Mouse (Mus musculus) cerebellum, adult (tissue): Measurements from ENCODE around the gene Bcap31.

ENCODE experiments used
- ATAC-seq: cut with Nextera tagmentation; 2 replicates; pipeline ENCODE4 v1.9.2; 2017; ENCODE audit warnings: mild to moderate bottlenecking, moderate library complexity, mixed read lengths; ENCODE audit not compliant: insufficient number of reproducible peaks, low FRiP score, low TSS enrichment

Bcap31 gene

DNA sequence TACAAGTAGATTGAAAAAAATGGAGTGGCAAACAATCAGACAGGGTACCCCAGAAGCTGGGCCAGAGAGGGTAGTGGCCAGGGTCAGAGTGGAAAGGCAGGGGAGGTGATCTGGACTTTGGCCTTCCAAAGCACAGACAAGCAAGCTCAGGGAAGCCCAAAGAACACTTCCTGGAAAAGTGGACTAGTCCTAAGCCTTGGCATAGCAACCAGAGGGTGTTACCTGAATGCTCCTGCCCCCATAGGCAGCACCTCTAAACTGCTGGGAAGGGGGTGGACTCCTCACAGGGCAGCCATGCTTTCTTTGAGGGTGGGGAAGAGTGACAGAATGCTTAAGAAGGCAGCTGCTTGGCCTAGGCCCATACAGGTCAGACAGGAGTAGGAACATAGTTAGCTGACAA is 31.0 kb downstream of the Bcap31 start:
- no peak for ATAC-seq

DNA sequence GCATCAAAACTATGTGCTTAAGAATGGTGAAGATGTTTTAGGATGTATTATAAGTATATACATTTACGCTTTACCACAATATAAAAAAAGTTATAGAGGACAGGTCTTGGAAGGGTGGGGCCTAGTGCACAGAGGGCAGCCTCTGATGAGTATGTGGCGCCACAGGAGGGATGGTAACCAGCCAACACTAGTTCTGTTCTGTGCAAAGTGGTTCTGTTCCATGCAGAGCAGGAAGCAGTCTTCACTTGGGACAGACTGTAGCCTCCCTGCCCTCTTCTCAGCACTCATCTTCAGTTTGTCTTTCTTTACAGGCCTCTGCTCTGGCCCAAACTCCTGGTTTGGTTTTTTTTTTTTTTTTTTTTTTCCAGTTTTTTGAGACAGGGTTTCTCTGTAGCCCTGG is 31.8 kb downstream of the Bcap31 start:
- no peak for ATAC-seq

DNA sequence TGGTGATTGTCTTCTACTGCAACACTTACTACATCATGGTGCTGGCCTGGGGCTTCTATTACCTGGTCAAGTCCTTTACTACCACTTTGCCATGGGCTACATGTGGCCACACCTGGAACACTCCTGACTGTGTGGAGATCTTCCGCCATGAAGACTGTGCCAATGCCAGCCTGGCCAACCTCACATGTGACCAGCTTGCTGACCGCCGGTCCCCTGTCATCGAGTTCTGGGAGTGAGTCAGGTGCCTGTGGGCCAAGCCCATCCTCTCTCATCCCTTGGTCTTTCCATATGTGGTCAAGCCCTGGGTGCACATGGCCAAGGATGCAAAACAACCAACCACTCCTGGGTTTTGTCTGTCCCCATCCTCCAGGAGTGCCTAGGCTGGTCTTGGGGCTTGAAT is 39.3 kb downstream of the Bcap31 start:
- no peak for ATAC-seq

DNA sequence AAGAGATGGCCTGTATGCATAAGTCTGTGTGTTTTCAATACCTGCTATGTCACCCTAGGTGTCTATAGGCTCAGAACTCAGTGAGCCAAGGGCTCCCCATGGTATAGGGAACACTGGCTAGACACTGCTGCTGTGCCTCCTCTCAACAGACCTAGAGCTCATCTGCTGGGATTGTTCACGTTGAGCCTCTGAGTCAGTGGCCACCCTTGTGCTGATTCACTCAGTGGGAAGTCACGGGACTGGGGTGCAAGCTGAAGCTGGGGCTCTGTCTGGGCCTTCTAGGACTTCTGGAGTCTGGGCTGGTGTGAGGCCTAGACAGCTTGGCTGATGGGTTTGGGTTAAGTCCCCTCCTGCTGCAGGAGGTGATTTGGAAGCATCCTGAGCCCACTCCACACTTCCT is 40.7 kb downstream of the Bcap31 start:
- ATAC-seq: no peak

DNA sequence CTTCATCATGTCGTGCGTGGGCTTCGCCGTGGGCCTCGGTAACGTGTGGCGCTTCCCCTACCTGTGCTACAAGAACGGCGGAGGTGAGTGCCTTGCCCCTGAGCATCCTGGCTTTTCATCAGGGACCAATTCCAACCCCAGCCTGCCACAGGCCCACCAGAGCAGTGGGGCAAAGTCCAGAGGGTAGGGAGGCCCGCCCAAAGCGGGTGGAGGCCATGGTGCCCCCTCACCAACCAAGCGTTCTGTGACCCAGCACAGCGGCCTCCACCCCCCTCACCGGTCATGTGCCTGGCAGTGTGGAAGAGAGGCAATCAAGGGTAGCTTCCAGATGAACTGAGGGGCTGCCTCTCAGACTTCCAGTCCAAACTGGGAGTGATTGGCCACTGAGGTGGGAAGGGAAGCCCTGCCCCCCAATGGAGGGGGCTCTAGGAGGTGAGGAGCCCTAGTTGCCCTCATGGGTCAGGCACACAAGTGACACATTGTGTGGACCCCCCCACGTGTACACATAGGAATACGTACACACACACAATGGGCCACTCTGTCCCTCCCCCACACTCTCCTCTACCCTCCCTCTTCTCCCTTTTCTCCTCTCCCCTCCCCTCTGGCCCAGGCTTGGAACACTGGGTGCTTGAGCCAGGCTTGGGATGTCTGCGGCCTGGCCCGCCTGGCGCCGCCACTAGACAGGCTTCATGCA is 41.9 kb downstream of the Bcap31 start:
- ATAC-seq: 0 out of 2 replicates have a peak, but pooled peaks have one; percentile 13

DNA sequence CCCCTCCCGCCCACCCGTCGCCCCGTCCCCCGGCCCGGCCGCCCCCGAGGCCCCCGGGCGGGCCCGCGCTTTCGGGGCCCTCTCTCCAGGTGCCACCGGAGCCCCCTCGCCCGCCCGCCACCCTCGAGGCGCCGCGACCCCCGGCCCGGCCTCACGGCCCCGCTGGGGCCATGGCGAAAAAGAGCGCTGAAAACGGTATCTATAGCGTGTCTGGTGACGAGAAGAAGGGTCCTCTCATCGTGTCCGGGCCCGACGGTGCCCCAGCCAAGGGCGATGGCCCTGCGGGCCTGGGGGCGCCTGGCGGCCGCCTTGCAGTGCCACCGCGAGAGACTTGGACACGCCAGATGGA is 42.4 kb downstream of the Bcap31 start:
- ATAC-seq: no peak

DNA sequence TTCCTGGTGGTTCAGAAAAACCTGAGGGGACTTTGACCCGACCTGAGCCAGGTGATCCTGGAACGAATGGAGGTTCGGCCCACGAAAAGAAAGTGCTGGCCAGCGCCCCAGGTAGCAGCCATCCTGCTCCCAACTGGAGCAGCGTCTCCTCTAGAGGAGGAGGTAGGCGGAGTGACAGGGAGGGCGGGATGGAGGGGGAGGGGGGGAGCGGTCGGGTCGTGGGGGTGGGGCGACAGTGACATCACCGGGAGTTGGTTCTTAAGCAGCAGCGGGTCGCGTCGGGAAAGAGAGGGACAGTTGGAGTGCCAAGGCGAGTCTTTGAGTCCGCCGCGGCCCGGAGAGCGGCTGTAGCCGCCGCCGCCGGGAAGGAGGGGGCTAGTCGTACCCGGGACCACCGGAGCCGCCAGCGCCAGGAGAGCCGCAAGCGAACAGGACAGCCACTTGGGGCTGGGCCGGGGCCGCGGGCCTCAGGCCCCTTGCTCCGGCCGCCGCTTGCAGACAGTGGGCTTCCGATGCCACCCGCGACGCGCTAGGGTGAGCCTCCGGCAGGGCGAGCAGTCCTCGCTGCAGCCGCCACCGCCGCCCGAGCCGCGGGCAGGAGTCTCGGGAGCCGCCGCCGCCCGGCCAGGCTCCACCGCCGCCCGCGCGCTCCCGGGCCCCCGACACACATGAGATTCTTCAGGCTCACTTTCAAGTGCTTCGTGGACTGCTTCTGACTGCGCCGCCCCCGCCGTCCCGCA is 42.9 kb downstream of the Bcap31 start, which contains the start of gene Slc6a8:
Gene Slc6a8, plus strand, starts transcription at position 272 of the 740 bp plus-strand sequence.
- ATAC-seq: peak; percentile 27; the same call in 1 of the 2 replicates

DNA sequence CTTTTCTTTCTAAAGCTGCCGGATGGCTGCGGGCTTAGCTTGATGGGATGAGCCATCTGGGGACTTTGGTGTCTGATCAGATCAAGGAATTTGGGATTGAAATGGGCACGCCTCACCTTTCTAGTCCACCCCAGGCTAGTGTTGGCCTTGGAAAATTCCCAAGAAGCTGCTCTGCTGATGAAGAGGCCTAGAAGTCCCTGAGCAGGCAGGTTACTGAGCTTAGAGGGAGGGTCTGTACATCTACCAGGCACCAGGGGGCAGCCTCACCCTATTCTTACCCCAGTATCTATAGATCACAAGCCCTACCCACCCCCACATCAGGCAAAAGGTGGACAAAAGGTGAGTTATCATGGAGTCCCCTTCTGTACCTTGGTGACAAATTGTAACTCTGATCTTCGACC is 43.9 kb downstream of the Bcap31 start:
- peak; percentile 67 for ATAC-seq

DNA sequence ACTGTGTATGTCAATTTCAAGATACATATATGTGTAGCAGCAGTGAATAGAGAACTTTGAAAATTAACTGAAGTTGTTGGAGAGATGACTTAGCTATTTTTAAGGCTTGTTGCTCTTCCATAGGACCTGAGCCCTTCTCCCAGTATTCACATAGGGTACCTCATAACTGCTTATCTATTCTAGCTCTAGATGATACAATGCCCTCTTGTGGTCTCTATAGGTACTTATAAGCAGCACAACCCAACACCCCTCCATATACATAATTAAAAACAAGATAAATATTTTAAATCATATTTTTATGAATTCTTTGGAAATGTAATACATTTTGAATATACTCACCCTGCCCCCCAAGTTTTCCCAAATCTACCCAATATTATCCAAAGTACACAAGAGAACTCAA is 52.8 kb downstream of the Bcap31 start:
- ATAC-seq: no peak

DNA sequence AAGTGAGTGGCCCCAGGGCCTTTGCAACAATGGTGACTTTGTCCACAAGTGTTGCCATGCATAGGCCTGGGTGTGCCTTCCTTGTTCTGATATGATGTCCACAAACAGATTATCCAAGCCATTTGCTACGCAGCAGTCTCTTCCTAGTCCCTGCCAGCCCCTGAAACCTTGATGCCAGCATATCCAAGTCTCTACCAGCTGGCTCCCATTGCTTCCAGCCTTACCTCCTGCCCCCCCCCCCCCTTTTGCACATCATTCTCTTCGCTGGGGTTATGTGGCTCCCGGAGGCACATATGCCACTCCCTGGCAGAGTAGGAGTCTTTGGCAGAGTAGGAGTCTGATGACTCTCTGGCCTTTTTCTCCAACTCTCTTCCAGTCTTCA is 55.7 kb downstream of the Bcap31 start:
- ATAC-seq: peak; percentile 45; the same call in 1 of the 2 replicates

DNA sequence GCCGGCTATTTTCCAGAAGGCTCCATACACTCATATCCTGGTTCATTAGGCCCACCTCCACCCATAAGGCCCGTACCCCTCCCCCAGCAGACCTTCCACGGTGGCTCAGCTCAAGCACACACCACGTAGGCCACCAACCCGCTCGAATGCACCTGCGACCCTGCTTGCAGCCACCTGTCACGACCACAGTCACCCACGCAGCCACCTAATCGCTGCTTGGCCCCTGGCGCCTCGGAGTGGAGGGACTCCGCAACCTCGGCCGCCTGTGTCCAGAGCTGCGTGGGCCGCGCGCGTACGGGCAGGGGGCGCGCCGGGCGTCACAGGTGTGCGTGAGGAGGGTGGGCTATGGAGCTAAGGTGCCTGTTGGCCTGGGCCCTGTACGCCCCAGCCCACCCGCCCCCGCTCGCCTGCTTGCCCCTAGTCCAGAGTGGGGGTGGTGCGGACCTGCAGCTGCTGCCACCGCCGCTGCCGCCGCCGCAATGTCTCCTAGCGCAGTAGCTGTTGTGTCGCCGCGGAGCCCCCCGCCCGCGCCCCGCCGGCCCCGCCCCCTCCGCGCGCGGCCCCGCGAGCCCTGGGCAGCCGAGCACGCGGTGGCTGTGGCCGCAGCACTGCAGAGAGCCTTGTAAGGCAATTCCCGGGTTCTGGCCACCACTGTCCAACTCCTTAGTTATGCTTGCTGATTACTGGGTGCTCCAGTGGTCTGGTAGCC is 56.2 kb downstream of the Bcap31 start, which contains the start of gene Pnck:
Gene Pnck, minus strand, starts transcription at position 543 of the 709 bp plus-strand sequence.
- 0 out of 2 replicates have a peak, but pooled peaks have one; percentile 20 for ATAC-seq

DNA sequence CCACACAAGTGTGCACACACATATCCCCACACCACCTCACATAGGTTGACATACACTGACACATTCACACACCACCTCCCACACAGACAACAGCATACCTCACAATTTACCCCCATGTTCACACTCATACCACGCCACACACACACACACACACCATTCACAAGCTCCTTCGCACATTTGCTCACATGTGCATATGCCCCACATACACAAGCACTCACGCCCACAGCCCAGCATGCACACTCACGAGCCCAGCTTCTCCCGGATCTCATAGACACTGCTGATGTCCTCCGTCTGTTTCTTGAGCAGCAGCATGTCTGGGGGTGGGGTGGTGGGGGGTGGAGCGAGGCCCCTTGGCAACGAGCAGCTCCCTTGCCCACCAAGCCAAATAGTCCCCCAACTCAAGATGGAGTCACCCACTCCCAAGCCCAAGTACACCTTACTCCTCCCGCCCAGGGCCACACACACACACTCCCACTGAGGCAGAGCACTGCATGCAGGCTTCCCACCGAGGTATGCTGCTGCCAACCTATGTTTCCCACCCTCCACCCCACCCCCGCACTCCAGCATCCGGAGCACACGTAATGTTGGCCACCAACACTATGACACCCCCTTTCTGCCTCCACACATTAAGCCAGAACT is 56.9 kb downstream of the Bcap31 start:
- ATAC-seq: no peak

DNA sequence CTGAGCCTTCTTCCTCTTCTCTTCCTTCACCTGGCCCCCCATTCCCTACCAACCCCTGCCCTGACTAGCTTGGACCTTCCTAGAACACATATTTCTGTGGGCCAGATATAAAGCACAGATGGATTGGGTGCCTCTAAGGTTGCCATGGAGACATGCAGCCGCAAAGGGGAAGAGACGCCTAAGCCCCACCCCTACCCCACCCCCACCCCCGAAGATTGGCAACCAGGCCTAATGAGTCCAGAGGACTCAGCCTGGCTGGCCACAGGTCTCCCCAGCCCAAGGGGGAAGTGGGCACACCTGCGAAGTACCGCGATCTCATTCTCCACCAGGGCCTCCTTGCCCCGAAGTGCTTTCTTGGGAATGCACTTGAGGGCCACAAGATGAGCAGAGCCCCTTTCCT is 57.6 kb downstream of the Bcap31 start:
- no peak for ATAC-seq

DNA sequence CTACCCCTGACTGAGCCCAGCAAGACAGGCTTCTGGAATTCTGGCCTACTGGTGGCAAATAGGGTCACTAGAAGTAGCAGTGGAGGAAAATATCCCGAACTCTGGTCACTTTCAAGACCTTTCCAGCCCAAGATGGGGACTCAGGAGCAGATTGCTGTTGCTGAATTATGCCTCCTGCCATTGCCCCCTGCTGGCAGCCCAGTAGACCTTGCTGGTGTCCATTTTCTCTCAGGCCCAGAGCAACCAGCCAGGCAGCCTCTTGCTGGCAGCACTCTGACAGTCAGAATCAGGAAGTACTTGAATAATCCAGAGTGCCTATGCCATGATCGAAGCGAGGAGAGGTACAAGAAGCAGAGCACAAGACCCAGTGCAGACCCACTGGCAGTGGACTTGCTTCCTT is 60.4 kb downstream of the Bcap31 start:
- no peak for ATAC-seq

DNA sequence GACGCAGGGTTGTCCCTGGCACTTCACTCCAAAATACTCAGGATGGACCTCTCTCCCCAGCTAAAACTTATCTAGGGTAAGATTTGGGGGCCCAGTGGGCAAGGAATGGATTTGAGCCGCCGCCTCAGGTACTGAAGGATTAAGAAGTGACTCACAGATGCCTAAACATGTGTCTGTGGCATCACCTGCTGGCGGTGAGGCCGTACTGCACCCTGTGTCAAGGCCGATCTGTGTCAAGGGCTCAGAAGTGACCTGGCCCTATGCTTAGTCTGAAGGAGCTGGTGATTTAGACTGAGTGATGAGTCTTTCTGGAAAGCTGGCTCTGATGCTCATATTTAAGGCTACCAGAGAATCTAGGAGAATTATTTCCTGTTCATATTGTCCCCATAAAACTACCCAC is 61.8 kb downstream of the Bcap31 start:
- peak; percentile 61; the same call in 1 of the 2 replicates for ATAC-seq

DNA sequence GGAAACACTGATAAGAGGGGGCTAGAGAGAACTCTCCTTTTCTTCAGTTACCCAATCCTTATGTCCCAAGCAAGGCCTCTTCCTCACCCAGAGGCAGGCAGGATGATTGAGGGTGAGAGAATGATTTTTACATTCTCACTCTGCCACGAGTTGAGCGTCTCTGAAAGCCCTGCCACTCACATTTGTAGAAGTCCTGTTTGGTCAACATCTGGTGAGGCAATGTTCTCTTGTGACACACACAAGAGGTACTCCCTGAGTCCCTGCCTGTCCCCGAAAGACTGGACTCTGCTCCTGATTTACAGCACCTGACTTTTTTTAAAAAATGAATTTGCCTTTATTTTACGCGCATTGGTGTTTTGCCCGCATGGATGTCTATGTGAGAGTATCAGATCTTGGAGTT is 62.6 kb downstream of the Bcap31 start:
- ATAC-seq: no peak

DNA sequence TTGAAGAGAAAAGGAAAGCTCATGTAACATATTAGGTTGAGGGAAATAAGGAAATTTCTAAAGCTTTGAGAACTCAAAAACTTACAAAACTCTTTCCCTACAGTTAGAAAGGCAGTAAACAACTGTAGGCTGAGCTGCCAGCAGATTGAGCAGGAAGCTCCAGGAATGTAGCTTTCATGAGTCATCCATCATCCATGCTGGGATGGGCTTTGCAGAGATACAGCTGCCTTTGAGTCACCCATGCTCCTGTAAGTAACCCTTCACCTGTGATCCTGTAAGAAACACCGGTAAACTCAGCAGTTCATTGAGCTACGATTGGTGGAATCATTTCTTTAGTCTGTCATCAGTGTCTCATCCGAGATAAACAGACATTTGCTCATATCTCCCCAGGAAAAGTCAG is 65.1 kb downstream of the Bcap31 start:
- no peak for ATAC-seq

DNA sequence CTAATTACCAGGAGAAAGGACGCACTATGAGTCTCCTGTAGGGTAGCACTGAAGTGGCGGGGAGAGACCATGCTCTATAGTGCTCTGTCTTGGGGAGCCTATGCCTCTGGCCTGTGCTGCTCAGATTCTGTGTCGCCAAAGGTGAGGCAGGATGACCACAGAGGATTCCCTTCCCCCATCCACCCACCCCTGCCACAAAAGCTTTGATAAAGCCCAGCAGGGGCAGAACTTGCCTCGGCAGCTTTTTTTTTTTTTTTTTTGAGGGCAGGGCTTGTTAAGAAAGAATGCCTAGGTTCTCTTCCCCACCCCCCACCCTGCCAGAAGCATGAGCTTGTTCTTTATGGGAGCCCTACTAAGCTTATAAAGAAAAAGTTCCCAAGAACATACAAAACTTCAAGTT is 70.9 kb downstream of the Bcap31 start:
- no peak for ATAC-seq

DNA sequence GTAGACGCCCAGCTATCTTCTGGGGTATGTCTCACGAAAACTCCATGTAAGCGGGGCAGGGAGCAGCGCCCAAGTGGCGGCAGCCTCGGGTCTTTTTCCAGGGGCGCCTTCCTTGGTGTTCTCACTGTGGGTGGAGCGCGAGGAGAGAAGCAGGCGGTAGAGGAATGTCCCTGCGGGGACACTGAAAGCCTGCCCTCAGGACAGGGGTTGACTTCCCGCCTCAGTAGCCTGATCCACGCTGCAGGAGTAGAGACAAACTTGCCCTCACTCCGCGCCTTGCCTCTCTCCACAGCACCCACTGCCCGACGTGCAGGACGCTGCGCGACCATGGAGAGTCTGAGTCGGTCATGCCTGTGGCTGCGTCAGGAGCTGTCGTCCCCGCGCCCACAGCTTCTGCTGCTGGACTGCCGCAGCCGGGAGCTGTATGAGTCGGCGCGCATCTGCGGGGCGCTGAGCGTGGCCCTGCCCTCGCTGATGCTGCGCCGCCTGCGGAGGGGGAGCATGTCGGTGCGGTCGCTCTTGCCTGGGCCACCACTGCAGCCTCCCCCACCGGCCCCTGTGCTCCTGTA is 76.0 kb downstream of the Bcap31 start:
- no peak for ATAC-seq

DNA sequence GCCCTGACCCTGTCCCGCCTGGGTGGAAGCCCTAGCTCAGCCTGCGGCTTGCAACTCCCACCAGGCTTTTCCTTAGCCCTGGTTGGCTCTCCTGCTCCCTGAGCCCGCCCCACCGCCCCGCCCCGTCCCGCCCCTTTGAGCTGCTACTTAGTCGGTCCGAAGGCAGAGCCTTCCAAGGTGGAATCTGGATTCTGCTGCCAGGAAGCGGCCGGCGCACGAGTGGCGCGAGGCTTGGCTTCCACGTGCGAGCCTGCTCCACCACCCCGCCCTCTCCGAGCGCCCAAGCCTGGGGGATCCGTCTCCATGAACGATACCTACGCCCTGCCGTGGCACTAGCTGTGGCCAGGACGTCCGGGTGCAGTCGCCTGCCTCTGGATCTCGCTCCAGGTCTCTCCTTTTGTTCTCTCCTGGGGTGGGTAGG is 76.7 kb downstream of the Bcap31 start, which contains the start of gene Dusp9:
Gene Dusp9, plus strand, starts transcription at position 165 of the 421 bp plus-strand sequence.
- no peak for ATAC-seq
